Mouse (Mus musculus) megakaryocyte, embryonic 14.5 days (primary cell): ENCODE measurements around the gene Fsd2. TPM values are rescaled to one million over a fixed set of nuclear protein-coding genes. Genes with fewer than 3 reads are reported as not detected.

Experiments
- H3K27me3 ChIP-seq: replicated peaks from 2 replicates; pipeline ENCODE3; 2012; ENCODE audit warnings: inconsistent platforms
- H3K36me3 ChIP-seq: replicated peaks from 2 replicates; pipeline ENCODE3; 2012; ENCODE audit warnings: low read length, inconsistent platforms, mixed read lengths
- H3K4me1 ChIP-seq: 2 replicates; pipeline ENCODE4 v1.6.1; 2012; ENCODE audit warnings: inconsistent platforms
- H3K4me3 ChIP-seq: replicated peaks from 2 replicates; pipeline ENCODE3; 2012; ENCODE audit warnings: moderate library complexity, mild to moderate bottlenecking, inconsistent platforms
- H3K9me3 ChIP-seq: 2 replicates; pipeline ENCODE4 v1.6.1; 2012; ENCODE audit warnings: inconsistent platforms
- FLI1 ChIP-seq: IDR thresholded peaks from 2 replicates; pipeline ENCODE4 v1.6.1; 2012; ENCODE audit warnings: low read length, inconsistent platforms, mixed read lengths
- GATA1 ChIP-seq: IDR thresholded peaks from 3 replicates; pipeline ENCODE4 v1.6.1; 2012; ENCODE audit warnings: mixed read lengths, low read length, inconsistent platforms, borderline replicate concordance
- polyA plus RNA-seq: library from polyadenylated mRNA; stranded (reverse); fragments of >175 nt; gene quantifications from 2 replicates; pipeline ENCODE4 v1.2.3, GENCODE M21; 2012; ENCODE audit warnings: low replicate concordance; ENCODE audit not compliant: insufficient read depth

Gene Fsd2
- polyA plus RNA-seq, 1 experiment, result not detected

GRCm38 (mm10) chr7:81565381-81566055, 1.2 kb downstream of the Fsd2 start:
- no peak overlapping the region for H3K4me3 ChIP-seq
- TF ChIP-seq GATA1, result no peak
- no peak for TF ChIP-seq FLI1
- no peaks in the 10 kb centered on the region for H3K9me3 ChIP-seq
- H3K36me3 ChIP-seq, result no peaks in the 10 kb centered on the region
- peaks cover 19% of the 10 kb centered on the region for H3K4me1 ChIP-seq
- peaks cover 14% of the 10 kb centered on the region for H3K27me3 ChIP-seq

GRCm38 (mm10) chr7:81564766-81565165, 2.0 kb downstream of the Fsd2 start:
- H3K36me3 ChIP-seq, result no peaks in the 10 kb centered on the region
- no peak for TF ChIP-seq GATA1
- no peak for TF ChIP-seq FLI1

GRCm38 (mm10) chr7:81563506-81564015, 3.2 kb downstream of the Fsd2 start:
- H3K36me3 ChIP-seq, result no peaks in the 10 kb centered on the region
- peaks cover 25% of the 10 kb centered on the region for H3K27me3 ChIP-seq
- peaks cover 14% of the 10 kb centered on the region for H3K4me1 ChIP-seq
- H3K4me3 ChIP-seq, result no peak overlapping the region
- H3K9me3 ChIP-seq, result no peaks in the 10 kb centered on the region
- TF ChIP-seq FLI1 (no peak), GATA1 (no peak)

More at GRCm38 (mm10) chr7:81564766-81565165, 2.0 kb downstream of the Fsd2 start:
- Histone ChIP-seq H3K4me1 (peaks cover 14% of the 10 kb centered on the region), H3K9me3 (no peaks in the 10 kb centered on the region), H3K27me3 (peaks cover 19% of the 10 kb centered on the region), H3K4me3 (no peak overlapping the region)

- Histone ChIP-seq H3K36me3 (no peaks in the 10 kb centered on the region), H3K9me3 (no peaks in the 10 kb centered on the region), H3K27me3 (peaks cover 25% of the 10 kb centered on the region), H3K4me1 (peaks cover 5% of the 10 kb centered on the region; the same call in 1 of the 2 replicates), H3K4me3 (no peak overlapping the region)
- TF ChIP-seq GATA1 (no peak), FLI1 (no peak)
Measured at GRCm38 (mm10) chr7:81561211-81561610, 5.5 kb downstream of the Fsd2 start.

GRCm38 (mm10) chr7:81560101-81561049, 6.4 kb downstream of the Fsd2 start:
- H3K36me3 ChIP-seq, result no peaks in the 10 kb centered on the region
- H3K4me1 ChIP-seq, result peaks cover 1% of the 10 kb centered on the region; the same call in 1 of the 2 replicates
- H3K27me3 ChIP-seq, result peaks cover 23% of the 10 kb centered on the region
- no peak for TF ChIP-seq GATA1
- TF ChIP-seq FLI1, result no peak
- no peaks in the 10 kb centered on the region for H3K9me3 ChIP-seq
- H3K4me3 ChIP-seq, result no peak overlapping the region

GRCm38 (mm10) chr7:81559231-81559980, 7.3 kb downstream of the Fsd2 start:
- Histone ChIP-seq H3K4me3 (no peak overlapping the region), H3K4me1 (no peaks in the 10 kb centered on the region), H3K27me3 (peaks cover 20% of the 10 kb centered on the region), H3K9me3 (no peaks in the 10 kb centered on the region), H3K36me3 (no peaks in the 10 kb centered on the region)
- TF ChIP-seq FLI1, result no peak
- no peak for TF ChIP-seq GATA1

- Histone ChIP-seq H3K27me3 (peaks cover 18% of the 10 kb centered on the region), H3K9me3 (no peaks in the 10 kb centered on the region), H3K4me1 (no peaks in the 10 kb centered on the region), H3K4me3 (no peak overlapping the region), H3K36me3 (no peaks in the 10 kb centered on the region)
- no peak for TF ChIP-seq GATA1
- TF ChIP-seq FLI1, result no peak
Measured at GRCm38 (mm10) chr7:81557985-81558360, 8.8 kb downstream of the Fsd2 start.

GRCm38 (mm10) chr7:81557252-81557984, 9.3 kb downstream of the Fsd2 start:
- no peak overlapping the region for H3K4me3 ChIP-seq
- peaks cover 21% of the 10 kb centered on the region for H3K27me3 ChIP-seq
- TF ChIP-seq GATA1 (no peak), FLI1 (no peak)
- no peaks in the 10 kb centered on the region for H3K9me3 ChIP-seq
- H3K4me1 ChIP-seq, result no peaks in the 10 kb centered on the region
- no peaks in the 10 kb centered on the region for H3K36me3 ChIP-seq

- Histone ChIP-seq H3K27me3 (peaks cover 21% of the 10 kb centered on the region), H3K4me1 (no peaks in the 10 kb centered on the region), H3K9me3 (no peaks in the 10 kb centered on the region), H3K4me3 (no peak overlapping the region), H3K36me3 (no peaks in the 10 kb centered on the region)
- no peak for TF ChIP-seq GATA1
- TF ChIP-seq FLI1, result no peak
Measured at GRCm38 (mm10) chr7:81556839-81557238, 9.9 kb downstream of the Fsd2 start.
